Mouse (Mus musculus) monocyte, adult 2 months (primary cell): ENCODE data around the gene Ppil3.
A peak's percentile ranks its signal among the peaks of the same experiment; 100 is the strongest.

Source experiments
- DNase-seq, 2 experiments: peaks; one replicate each; pipeline ENCODE4 v3.0.0; 2022; ENCODE audit warnings: low spot score in 2 of 2, low read depth in 1 of 2

Ppil3 gene

GRCm38 (mm10) chr1:58410198-58410588 lies 35.1 kb downstream of the Ppil3 start:
- DNase-seq, result no peak

GRCm38 (mm10) chr1:58409553-58410197 lies 35.6 kb downstream of the Ppil3 start:
- DNase-seq, result no peak

GRCm38 (mm10) chr1:58408141-58408540 lies 37.1 kb downstream of the Ppil3 start:
- no peak for DNase-seq

- no peak for DNase-seq
Measured at GRCm38 (mm10) chr1:58407321-58407720, 38.0 kb downstream of the Ppil3 start.

- no peak for DNase-seq
Measured at GRCm38 (mm10) chr1:58403745-58404144, 41.5 kb downstream of the Ppil3 start.

- no peak for DNase-seq
Measured at GRCm38 (mm10) chr1:58401396-58401795, 43.9 kb downstream of the Ppil3 start.

- no peak for DNase-seq
Measured at GRCm38 (mm10) chr1:58397731-58398130, 47.6 kb downstream of the Ppil3 start.

GRCm38 (mm10) chr1:58396179-58396578 lies 49.1 kb downstream of the Ppil3 start:
- no peak for DNase-seq

GRCm38 (mm10) chr1:58395341-58395740 lies 49.9 kb downstream of the Ppil3 start:
- DNase-seq, result no peak

- peak in 1 of 2 experiments; percentile 32 for DNase-seq
Measured at GRCm38 (mm10) chr1:58393284-58394195, 51.7 kb downstream of the Ppil3 start.

GRCm38 (mm10) chr1:58392652-58393283 lies 52.5 kb downstream of the Ppil3 start, which contains the start of gene Bzw1:
Gene Bzw1 (plus strand): TSS chr1:58392898.
- peak; percentile 80 to 89 for DNase-seq

GRCm38 (mm10) chr1:58392268-58392651 lies 53.0 kb downstream of the Ppil3 start:
- no peak for DNase-seq

GRCm38 (mm10) chr1:58391421-58392267 lies 53.6 kb downstream of the Ppil3 start:
- no peak for DNase-seq

GRCm38 (mm10) chr1:58382586-58383281 lies 62.6 kb downstream of the Ppil3 start:
- no peak for DNase-seq
